ENCODE assay signal across 10 mouse cellular contexts in the genomic region with DNA sequence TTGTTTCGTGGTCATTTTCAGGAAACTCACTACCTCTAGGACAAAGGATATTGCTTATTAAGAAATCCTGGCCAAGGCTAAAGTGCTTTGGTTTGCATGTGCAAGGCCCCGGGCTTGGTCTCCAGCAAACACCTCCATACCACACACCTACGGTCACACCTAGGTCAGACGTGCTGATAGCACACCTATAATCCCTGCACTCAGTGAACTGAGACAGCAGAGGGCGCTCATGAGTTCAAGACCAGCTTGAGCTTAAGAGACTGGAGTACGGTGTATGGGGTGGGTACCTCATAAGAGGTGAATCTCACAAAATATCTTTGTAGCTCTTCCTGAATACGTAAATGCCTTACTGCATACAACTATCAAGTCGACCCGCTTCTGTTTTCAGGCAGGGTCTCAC. TPM values are rescaled to one million over a fixed set of nuclear protein-coding genes. Genes with fewer than 3 reads are reported as not detected.
A peak's percentile ranks its signal among the peaks of the same experiment; 100 is the strongest.
DNase-seq lines count a peak whose midpoint lies in the region; ATAC-seq and TF ChIP-seq lines count a peak whose summit lies in the region.
"Had no signal": no experiment of that assay in that cellular context is flagged by ENCODE, and none has a peak within 500 bp of the region (broad histone marks: within the 10 kb centered on the region; RNA-seq: fewer than 3 reads in every experiment).

No protein-coding gene starts in this region.

- TF ChIP-seq POLR2A in cerebellum, adult 2 months (IDR thresholded peaks at IDR 0.05; ENCODE audit: borderline replicate concordance, insufficient read depth, low read length), result no peak
- no peak for TF ChIP-seq POLR2A in limb, embryonic 14.5 days (IDR thresholded peaks at IDR 0.05; ENCODE audit: borderline replicate concordance, extremely low read depth, insufficient read depth, insufficient read length)

- intact Hi-C loops in heart, postnatal 10 days (cut with DNase I), result loop anchor here (2.0 kb wide), 1 partner anchor 45 kb away; no protein-coding TSS in a partner anchor

- H3K9me3 ChIP-seq in kidney, embryonic 16.5 days (ENCODE audit: low read length), result no peaks in the 10 kb centered on the region
- no peaks in the 10 kb centered on the region for H3K9me3 ChIP-seq in limb, embryonic 14.5 days (ENCODE audit: control insufficient read depth, low read length)
- H3K9me3 ChIP-seq: limb, embryonic 12.5 days had no signal

- 59% methylated on average over 9 of the region's 9 CpGs for WGBS in kidney, embryonic 16.5 days
- WGBS in cerebellum, adult 2 months, result 44% methylated on average over 9 of the region's 9 CpGs
- WGBS in limb, embryonic 14.5 days, result 52% methylated on average over 9 of the region's 9 CpGs

- peak; percentile 89 for TF ChIP-seq CTCF in cerebellum, adult 2 months (IDR thresholded peaks at IDR 0.05; ENCODE audit: borderline replicate concordance, insufficient read depth, low read depth, low read length)

- H3K36me3 ChIP-seq in kidney, embryonic 16.5 days (ENCODE audit: insufficient read depth, low read length), result peaks cover 39% of the 10 kb centered on the region
- H3K36me3 ChIP-seq in limb, embryonic 14.5 days (ENCODE audit: control insufficient read depth, insufficient read depth, low read length), result peaks cover 46% of the 10 kb centered on the region

- no peak overlapping the region for H3K4me3 ChIP-seq in kidney, embryonic 16.5 days (ENCODE audit: low read length)
- H3K4me3 ChIP-seq in cerebellum, adult 2 months (replicated peaks; ENCODE audit: insufficient read depth, low read depth, low read length), result no peak overlapping the region
- H3K4me3 ChIP-seq in limb, embryonic 14.5 days (replicated peaks; ENCODE audit: low read length), result no peak overlapping the region
- H3K4me3 ChIP-seq: erythroblast, embryonic 14.5 days; limb, embryonic 12.5 days had no signal

- no peaks in the 10 kb centered on the region for H3K27me3 ChIP-seq in kidney, embryonic 16.5 days (ENCODE audit: insufficient read depth, low read length)
- H3K27me3 ChIP-seq in cerebellum, adult 2 months (ENCODE audit: control insufficient read depth, insufficient read depth, low read length), result no peaks in the 10 kb centered on the region
- H3K27me3 ChIP-seq in limb, embryonic 14.5 days (ENCODE audit: control insufficient read depth, insufficient read depth, low read length), result no peaks in the 10 kb centered on the region
- H3K27me3 ChIP-seq: limb, embryonic 12.5 days had no signal

- H3K4me1 ChIP-seq in kidney, embryonic 16.5 days (ENCODE audit: insufficient read depth, low read length), result no peaks in the 10 kb centered on the region
- peaks cover 5% of the 10 kb centered on the region for H3K4me1 ChIP-seq in cerebellum, adult 2 months (ENCODE audit: control insufficient read depth, insufficient read depth, low read length)
- no peaks in the 10 kb centered on the region for H3K4me1 ChIP-seq in limb, embryonic 14.5 days (ENCODE audit: control insufficient read depth, insufficient read depth, low read length)
- H3K4me1 ChIP-seq: limb, embryonic 12.5 days had no signal

- H3K4me2 ChIP-seq in kidney, embryonic 16.5 days (replicated peaks; ENCODE audit: low read depth, low read length), result no peak overlapping the region
- H3K4me2 ChIP-seq in limb, embryonic 14.5 days (replicated peaks; ENCODE audit: low read depth, low read length, severe bottlenecking), result no peak overlapping the region
- H3K4me2 ChIP-seq: limb, embryonic 12.5 days had no signal

- H3K9ac ChIP-seq in kidney, embryonic 16.5 days (replicated peaks; ENCODE audit: low read length), result no peak overlapping the region
- no peak overlapping the region for H3K9ac ChIP-seq in limb, embryonic 14.5 days (ENCODE audit: low read depth, low read length, severe bottlenecking)
- H3K9ac ChIP-seq: limb, embryonic 12.5 days had no signal

- ATAC-seq in kidney, embryonic 16.5 days (ENCODE audit: low FRiP score, low TSS enrichment), result no peak
- ATAC-seq in limb, embryonic 14.5 days (ENCODE audit: low FRiP score, low read depth), result peak; percentile 30; the same call in 1 of the 2 replicates
- peak; percentile 37; the same call in 1 of the 2 replicates for ATAC-seq in neutrophil, adult 5-6 weeks (ENCODE audit: extremely low read depth, insufficient number of reproducible peaks, low FRiP score, poor library complexity, severe bottlenecking)

- DNase-seq in kidney, adult 11 months, result peak; percentile 27
- peak; percentile 86 for DNase-seq in MN1 (ENCODE audit: low spot score)
- peak; percentile 77 to 81 for DNase-seq in cerebellum, adult 2 months
- DNase-seq in heart, postnatal 10 days, result peak; percentile 32 to 61
- DNase-seq in limb, embryonic 14.5 days (ENCODE audit: low spot score), result peak; percentile 50
- peak; percentile 23 to 76 for DNase-seq in thymus, postnatal 10 days (ENCODE audit: low spot score in 2 of 2)

- H3K27ac ChIP-seq in kidney, embryonic 16.5 days (ENCODE audit: low read length), result no peak overlapping the region
- H3K27ac ChIP-seq in cerebellum, adult 2 months (ENCODE audit: insufficient read depth, low read length), result no peak overlapping the region
- no peak overlapping the region for H3K27ac ChIP-seq in limb, embryonic 14.5 days (replicated peaks; ENCODE audit: low read depth, low read length)
- H3K27ac ChIP-seq: limb, embryonic 12.5 days had no signal

RNA-seq across cellular contexts. Expression of gene Ccsap, which starts 24.6 kb away (rescaled TPM):
- polyA plus RNA-seq in kidney, embryonic 16.5 days (2015; fragmentation: Nextera tagmentation; extraction: Ambion mirVana), result 2.9 and 3.3 TPM in 2 replicates
- 19.6 and 23.5 TPM in 2 replicates for polyA plus RNA-seq in cerebellum, adult 2 months (2012; rRNA removed)
- total RNA-seq in heart, postnatal 10 days (2021), result 1 to 10 TPM; 3.1 to 3.2 TPM
- 4.6 and 4.9 TPM in 2 replicates for polyA plus RNA-seq in limb, embryonic 14.5 days (2012; rRNA removed)
- polyA plus RNA-seq in limb, embryonic 14.5 days (2014; fragmentation: Nextera tagmentation; extraction: Ambion mirVana), result 3.7 and 4.2 TPM in 2 replicates
- total RNA-seq in neutrophil, adult 5-6 weeks (2017), result 7.0 and 8.5 TPM in 2 replicates

RNA-seq across cellular contexts. Expression of gene Rab4a, which starts 29.7 kb away (rescaled TPM):
- 50.8 and 51.5 TPM in 2 replicates for polyA plus RNA-seq in kidney, embryonic 16.5 days (2015; fragmentation: Nextera tagmentation; extraction: Ambion mirVana)
- 102 and 111 TPM in 2 replicates for polyA plus RNA-seq in cerebellum, adult 2 months (2012; rRNA removed)
- 1 to 10 TPM; 8.0 to 9.5 TPM for total RNA-seq in heart, postnatal 10 days (2021)
- 29.4 and 29.5 TPM in 2 replicates for polyA plus RNA-seq in limb, embryonic 14.5 days (2012; rRNA removed)
- polyA plus RNA-seq in limb, embryonic 14.5 days (2014; fragmentation: Nextera tagmentation; extraction: Ambion mirVana), result 45.1 and 45.5 TPM in 2 replicates
- total RNA-seq in neutrophil, adult 5-6 weeks (2017), result not detected in 2 replicates

RNA-seq across cellular contexts. Expression of gene Acta1, which starts 59.1 kb away (rescaled TPM):
- polyA plus RNA-seq in kidney, embryonic 16.5 days (2015; fragmentation: Nextera tagmentation; extraction: Ambion mirVana), result 58.8 and 166 TPM in 2 replicates
- 5.7 and 7.3 TPM in 2 replicates for polyA plus RNA-seq in cerebellum, adult 2 months (2012; rRNA removed)
- 100 to 1,000 TPM; 224 to 226 TPM for total RNA-seq in heart, postnatal 10 days (2021)
- 829 and 847 TPM in 2 replicates for polyA plus RNA-seq in limb, embryonic 14.5 days (2012; rRNA removed)
- polyA plus RNA-seq in limb, embryonic 14.5 days (2014; fragmentation: Nextera tagmentation; extraction: Ambion mirVana), result 625 and 1,005 TPM in 2 replicates
- total RNA-seq in neutrophil, adult 5-6 weeks (2017), result not detected in 2 replicates

Comparison
In these comparisons a context has a peak if more than half of its experiments do, and no peak if none do; other contexts are left out.
1. DNase-seq: peak in every context shown above with its lines; median percentile 86 in MN1; 79 in cerebellum, adult 2 months; 50 in limb, embryonic 14.5 days; 50 in thymus, postnatal 10 days; 46 in heart, postnatal 10 days; 27 in kidney, adult 11 months.